Mouse (Mus musculus): Measurements from ENCODE around the gene Gm20388. TPM values are rescaled to one million over a fixed set of nuclear protein-coding genes. Genes with fewer than 3 reads are reported as not detected.
"Not testable (repeated sequence)": the region's sequence is repeated elsewhere in the genome, so short reads cannot be mapped to it uniquely, and the experiment has no call there.

Gene Gm20388
- polyA plus RNA-seq, 1 experiment from 2014 or later = 3.6 TPM

GRCm38 (mm10) chr8:120348922-120349321 is 438.3 kb downstream of the Gm20388 start:
- H3K27ac ChIP-seq (replicated peaks) = peak overlapping the region; percentile 52; the same call in 1 of the 2 replicates
- H3K4me3 ChIP-seq = no peak overlapping the region
- no peak for DNase-seq (ENCODE audit: low spot score)
- peaks cover 93% of the 10 kb centered on the region for H3K4me1 ChIP-seq
- no peaks in the 10 kb centered on the region for H3K9me3 ChIP-seq
- no peaks in the 10 kb centered on the region for H3K36me3 ChIP-seq (replicated peaks)
- 35% methylated on average over 11 of the region's 11 CpGs for WGBS
- peaks cover 33% of the 10 kb centered on the region for H3K27me3 ChIP-seq (replicated peaks; ENCODE audit: low read depth, poor library complexity, severe bottlenecking)

- Histone ChIP-seq H3K9me3 (no peaks in the 10 kb centered on the region), H3K27me3 (replicated peaks; ENCODE audit: low read depth, poor library complexity, severe bottlenecking) (peaks cover 37% of the 10 kb centered on the region), H3K4me1 (peaks cover 92% of the 10 kb centered on the region), H3K36me3 (replicated peaks) (no peaks in the 10 kb centered on the region), H3K27ac (replicated peaks) (no peak overlapping the region), H3K4me3 (no peak overlapping the region)
- no peak for DNase-seq (ENCODE audit: low spot score)
- WGBS = 70% methylated on average over 7 of the region's 7 CpGs
These were observed 440.9 kb downstream of the Gm20388 start for GRCm38 (mm10) chr8:120351332-120352071.

DNA sequence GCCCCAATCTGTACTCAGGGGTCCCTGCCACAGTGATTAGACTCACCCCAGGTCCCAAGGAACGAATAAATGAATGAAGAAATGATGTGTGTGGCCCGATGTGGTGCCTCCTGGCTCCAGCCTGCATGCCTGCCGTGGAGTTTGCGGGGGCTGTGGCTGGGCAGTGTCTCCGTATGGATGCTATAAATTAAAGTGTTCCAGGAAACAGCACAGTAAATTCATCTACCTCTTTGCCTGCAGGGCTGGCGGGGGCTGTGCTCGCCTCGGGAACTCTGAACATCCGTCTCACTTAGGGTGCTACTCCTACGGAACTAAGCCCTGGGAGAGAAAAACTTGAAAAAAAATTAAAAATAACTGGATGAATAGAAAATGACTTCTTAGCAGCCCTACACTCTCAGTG is 441.5 kb downstream of the Gm20388 start:
- peaks cover 92% of the 10 kb centered on the region for H3K4me1 ChIP-seq
- H3K27ac ChIP-seq (replicated peaks) = no peak overlapping the region
- DNase-seq (ENCODE audit: low spot score) = no peak
- WGBS = 68% methylated on average over 10 of the region's 10 CpGs
- no peak overlapping the region for H3K4me3 ChIP-seq
- H3K9me3 ChIP-seq = no peaks in the 10 kb centered on the region
- no peaks in the 10 kb centered on the region for H3K36me3 ChIP-seq (replicated peaks)
- peaks cover 37% of the 10 kb centered on the region for H3K27me3 ChIP-seq (replicated peaks; ENCODE audit: low read depth, poor library complexity, severe bottlenecking)

- H3K9me3 ChIP-seq = no peaks in the 10 kb centered on the region
- H3K27me3 ChIP-seq (replicated peaks; ENCODE audit: low read depth, poor library complexity, severe bottlenecking) = peaks cover 14% of the 10 kb centered on the region; the same call in 1 of the 2 replicates
- WGBS = 66% methylated on average over 9 of the region's 9 CpGs
- H3K36me3 ChIP-seq (replicated peaks) = no peaks in the 10 kb centered on the region
- peaks cover 89% of the 10 kb centered on the region for H3K4me1 ChIP-seq
- no peak overlapping the region for H3K4me3 ChIP-seq
- DNase-seq (ENCODE audit: low spot score) = no peak
- peak overlapping the region; percentile 63; the same call in 1 of the 2 replicates for H3K27ac ChIP-seq (replicated peaks)
These were observed 445.4 kb downstream of the Gm20388 start for GRCm38 (mm10) chr8:120356067-120356466.

DNA sequence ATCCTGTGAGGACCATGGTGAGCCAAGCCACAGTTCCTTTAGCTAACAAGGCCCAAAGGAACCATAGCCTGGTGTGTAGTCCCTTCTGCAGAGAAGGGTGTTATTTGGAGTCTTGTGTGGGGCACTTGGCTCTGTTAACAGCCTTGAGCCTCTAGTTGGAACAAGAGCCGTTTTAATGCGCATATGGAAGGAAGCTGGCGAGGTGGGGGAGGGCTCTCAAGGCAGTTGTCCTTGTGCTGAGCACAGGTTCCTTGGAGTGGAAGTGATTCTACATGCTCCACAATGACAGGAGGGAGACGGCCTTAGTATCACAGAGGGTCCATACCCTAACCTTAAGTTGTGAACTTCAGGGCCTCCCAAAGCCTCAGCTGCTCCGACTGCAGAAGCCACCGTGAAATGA is 446.9 kb downstream of the Gm20388 start:
- Histone ChIP-seq H3K27ac (replicated peaks) (no peak overlapping the region; the same call in 1 of the 2 replicates), H3K9me3 (no peaks in the 10 kb centered on the region), H3K4me3 (no peak overlapping the region), H3K4me1 (peaks cover 83% of the 10 kb centered on the region), H3K27me3 (replicated peaks; ENCODE audit: low read depth, poor library complexity, severe bottlenecking) (peaks cover 10% of the 10 kb centered on the region; the same call in 1 of the 2 replicates), H3K36me3 (replicated peaks) (no peaks in the 10 kb centered on the region)
- no peak for DNase-seq (ENCODE audit: low spot score)
- 81% methylated on average over 6 of the region's 6 CpGs for WGBS

DNA sequence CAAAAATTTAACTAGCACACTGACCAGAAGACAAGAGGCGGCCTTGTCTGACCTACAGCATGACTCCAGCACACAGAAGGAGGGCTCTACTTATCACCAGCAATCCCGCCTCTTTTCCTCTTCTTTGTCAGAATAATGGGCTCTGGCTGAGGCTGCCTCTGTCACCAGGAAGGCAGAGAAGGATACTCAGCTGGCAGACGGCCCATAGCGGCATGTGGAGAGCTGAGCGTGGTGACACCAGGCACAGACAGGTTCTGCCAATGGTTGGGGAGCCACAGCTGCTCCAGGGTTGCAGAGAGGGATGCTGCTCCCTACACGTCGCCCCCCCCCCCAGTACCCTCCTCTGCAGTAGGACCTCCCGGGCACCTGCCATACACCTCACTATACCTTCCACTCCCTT is 450.7 kb downstream of the Gm20388 start:
- no peak for DNase-seq (ENCODE audit: low spot score)
- Histone ChIP-seq H3K9me3 (no peaks in the 10 kb centered on the region), H3K36me3 (replicated peaks) (no peaks in the 10 kb centered on the region), H3K27ac (replicated peaks) (0 out of 2 replicates have a peak overlapping the region, but pooled peaks have one; percentile 14), H3K4me1 (peaks cover 84% of the 10 kb centered on the region), H3K27me3 (replicated peaks; ENCODE audit: low read depth, poor library complexity, severe bottlenecking) (no peaks in the 10 kb centered on the region), H3K4me3 (no peak overlapping the region)
- 87% methylated on average over 8 of the region's 8 CpGs for WGBS

- no peak overlapping the region for H3K4me3 ChIP-seq
- peaks cover 82% of the 10 kb centered on the region for H3K4me1 ChIP-seq
- 33% methylated on average over 10 of the region's 10 CpGs for WGBS
- peak; percentile 50 for DNase-seq (ENCODE audit: low spot score)
- H3K27me3 ChIP-seq (replicated peaks; ENCODE audit: low read depth, poor library complexity, severe bottlenecking) = peaks cover 7% of the 10 kb centered on the region; the same call in 1 of the 2 replicates
- H3K36me3 ChIP-seq (replicated peaks) = no peaks in the 10 kb centered on the region
- peak overlapping the region; percentile 76 for H3K27ac ChIP-seq (replicated peaks)
- no peaks in the 10 kb centered on the region for H3K9me3 ChIP-seq
These were observed 453.0 kb downstream of the Gm20388 start for GRCm38 (mm10) chr8:120363552-120364071.

DNA sequence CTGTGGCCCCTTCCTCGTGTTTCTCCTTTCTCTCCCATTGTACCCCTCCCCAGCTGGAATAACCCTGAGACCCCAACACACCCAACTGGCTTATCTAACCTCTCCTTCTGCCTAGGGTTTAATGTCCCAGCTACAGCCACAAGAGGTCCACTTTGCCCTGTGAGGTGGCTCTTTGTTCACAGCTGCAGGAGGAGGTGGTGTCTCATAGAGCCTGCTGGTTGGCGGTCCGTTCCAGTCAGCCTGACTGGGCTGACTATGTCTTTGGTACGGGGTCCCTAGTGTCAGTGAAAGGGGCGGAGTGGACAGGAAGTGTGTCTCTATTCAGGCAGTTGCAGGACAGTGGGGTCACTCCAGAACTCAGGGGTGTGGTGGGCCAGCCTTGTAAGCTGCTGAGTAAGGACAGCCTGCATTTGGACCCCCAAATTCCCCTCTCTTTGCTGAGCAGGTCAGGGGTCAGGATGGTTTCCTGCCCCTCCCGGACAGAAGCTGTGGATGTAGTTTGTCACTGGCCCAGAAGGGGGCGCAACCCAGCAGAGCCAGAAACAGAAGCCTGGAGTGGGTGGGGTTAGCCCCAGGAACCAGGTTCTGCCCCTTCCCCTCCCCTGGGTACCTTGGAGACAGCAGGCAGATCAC is 453.6 kb downstream of the Gm20388 start:
- peak overlapping the region; percentile 76 for H3K27ac ChIP-seq (replicated peaks)
- WGBS = 33% methylated on average over 7 of the region's 7 CpGs
- no peak overlapping the region for H3K4me3 ChIP-seq
- peaks cover 85% of the 10 kb centered on the region for H3K4me1 ChIP-seq
- no peaks in the 10 kb centered on the region for H3K36me3 ChIP-seq (replicated peaks)
- H3K9me3 ChIP-seq = no peaks in the 10 kb centered on the region
- DNase-seq (ENCODE audit: low spot score) = peak; percentile 42
- peaks cover 7% of the 10 kb centered on the region; the same call in 1 of the 2 replicates for H3K27me3 ChIP-seq (replicated peaks; ENCODE audit: low read depth, poor library complexity, severe bottlenecking)

DNA sequence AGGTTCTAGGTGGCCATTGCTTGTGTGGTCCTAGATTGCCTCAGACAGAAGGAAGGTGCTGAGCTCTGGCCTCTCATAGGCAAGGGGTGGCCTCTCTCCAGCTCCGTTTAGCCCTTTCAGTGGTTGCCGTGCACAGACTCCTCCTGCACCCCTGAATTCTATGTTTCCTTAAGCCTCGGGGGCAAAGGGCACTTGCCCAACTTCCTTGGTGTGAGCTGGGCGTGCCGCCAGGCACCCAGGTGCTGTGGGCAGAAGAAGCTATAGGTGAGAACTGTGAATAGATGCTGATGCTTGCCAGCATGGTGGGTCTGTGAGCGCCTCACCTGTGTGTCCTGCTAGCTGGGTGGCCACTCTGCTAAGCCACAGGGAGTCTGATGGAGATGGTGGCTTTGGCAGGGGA is 456.2 kb downstream of the Gm20388 start:
- 84% methylated on average over 6 of the region's 6 CpGs for WGBS
- Histone ChIP-seq H3K36me3 (replicated peaks) (no peaks in the 10 kb centered on the region), H3K4me3 (no peak overlapping the region), H3K27ac (replicated peaks) (peak overlapping the region; percentile 76; the same call in 1 of the 2 replicates), H3K27me3 (replicated peaks; ENCODE audit: low read depth, poor library complexity, severe bottlenecking) (peaks cover 7% of the 10 kb centered on the region; the same call in 1 of the 2 replicates), H3K9me3 (no peaks in the 10 kb centered on the region), H3K4me1 (peaks cover 95% of the 10 kb centered on the region)
- DNase-seq (ENCODE audit: low spot score) = no peak

DNA sequence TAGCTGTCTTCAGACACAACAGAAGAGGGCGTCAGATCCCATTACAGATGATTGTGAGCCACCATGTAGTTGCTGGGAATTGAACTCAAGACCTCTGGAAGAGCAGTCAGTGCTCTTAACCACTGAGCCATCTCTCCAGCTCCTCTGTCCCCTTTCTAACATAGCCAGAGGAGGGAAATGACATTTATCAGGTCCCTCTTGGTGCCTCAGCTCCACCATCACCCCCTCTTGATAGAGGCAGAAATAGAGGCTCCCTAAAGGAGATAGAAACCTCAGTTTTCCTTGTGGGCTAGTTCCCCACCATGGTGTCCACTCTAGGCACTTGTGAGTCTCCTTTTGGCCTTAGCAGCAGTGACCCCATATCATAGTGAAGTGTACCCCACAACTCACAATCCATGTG is 457.6 kb downstream of the Gm20388 start:
- peak overlapping the region; percentile 76 for H3K27ac ChIP-seq (replicated peaks)

GRCm38 (mm10) chr8:120368814-120369649 is 458.4 kb downstream of the Gm20388 start:
- Histone ChIP-seq H3K36me3 (replicated peaks) (no peaks in the 10 kb centered on the region), H3K27me3 (replicated peaks; ENCODE audit: low read depth, poor library complexity, severe bottlenecking) (peaks cover 15% of the 10 kb centered on the region), H3K4me3 (no peak overlapping the region), H3K4me1 (peaks cover 96% of the 10 kb centered on the region), H3K27ac (replicated peaks) (peak overlapping the region; percentile 76), H3K9me3 (no peaks in the 10 kb centered on the region)
- peak; percentile 73 for DNase-seq (ENCODE audit: low spot score)
- WGBS = 29% methylated on average over 11 of the region's 11 CpGs

More for the DNA sequence above, 457.6 kb downstream of the Gm20388 start:
- H3K4me3 ChIP-seq; H3K36me3 ChIP-seq (replicated peaks); H3K9me3 ChIP-seq; DNase-seq (ENCODE audit: low spot score): not testable (repeated sequence)
- Histone ChIP-seq H3K4me1 (peaks cover 96% of the 10 kb centered on the region), H3K27me3 (replicated peaks; ENCODE audit: low read depth, poor library complexity, severe bottlenecking) (peaks cover 13% of the 10 kb centered on the region)
- 83% methylated on average over 1 of the region's 1 CpGs for WGBS

GRCm38 (mm10) chr8:120369956-120370355 is 459.3 kb downstream of the Gm20388 start:
- H3K4me1 ChIP-seq = peaks cover 96% of the 10 kb centered on the region
- H3K4me3 ChIP-seq = no peak overlapping the region
- no peaks in the 10 kb centered on the region for H3K9me3 ChIP-seq
- peak overlapping the region; percentile 76 for H3K27ac ChIP-seq (replicated peaks)
- peaks cover 15% of the 10 kb centered on the region for H3K27me3 ChIP-seq (replicated peaks; ENCODE audit: low read depth, poor library complexity, severe bottlenecking)
- H3K36me3 ChIP-seq (replicated peaks) = no peaks in the 10 kb centered on the region
- 72% methylated on average over 7 of the region's 7 CpGs for WGBS
- no peak for DNase-seq (ENCODE audit: low spot score)

Data from embryonic facial prominence, embryonic 10.5 days (tissue).